Mouse (Mus musculus) c-Kit-positive CD71-positive TER-119-negative erythroid progenitor cells, embryonic 14.5 days (primary cell): ENCODE results near the gene Jmjd1c.

Source experiments
- DNase-seq: peaks from one replicate; pipeline ENCODE4 v3.0.0-alpha.2; 2013; ENCODE audit warnings: low read depth

Gene Jmjd1c

GRCm38 (mm10) chr10:67226543-67226942 is 130.6 kb downstream of the Jmjd1c start:
- no peak for DNase-seq

- no peak for DNase-seq
These were observed 134.5 kb downstream of the Jmjd1c start for GRCm38 (mm10) chr10:67230439-67230838.

GRCm38 (mm10) chr10:67247145-67247544 is 151.2 kb downstream of the Jmjd1c start:
- peak; percentile 53 for DNase-seq

GRCm38 (mm10) chr10:67249486-67249885 is 153.6 kb downstream of the Jmjd1c start:
- no peak for DNase-seq

GRCm38 (mm10) chr10:67250846-67251245 is 154.9 kb downstream of the Jmjd1c start:
- no peak for DNase-seq

GRCm38 (mm10) chr10:67252353-67252752 is 156.4 kb downstream of the Jmjd1c start:
- no peak for DNase-seq

GRCm38 (mm10) chr10:67253115-67253514 is 157.2 kb downstream of the Jmjd1c start:
- DNase-seq: no peak

- DNase-seq: peak; percentile 47
These were observed 168.9 kb downstream of the Jmjd1c start for GRCm38 (mm10) chr10:67264852-67265251.

GRCm38 (mm10) chr10:67275916-67276315 is 180.0 kb downstream of the Jmjd1c start:
- DNase-seq: no peak

GRCm38 (mm10) chr10:67281852-67282251 is 185.9 kb downstream of the Jmjd1c start:
- DNase-seq: no peak

- no peak for DNase-seq
These were observed 186.6 kb downstream of the Jmjd1c start for GRCm38 (mm10) chr10:67282531-67282930.

GRCm38 (mm10) chr10:67283516-67283915 is 187.6 kb downstream of the Jmjd1c start:
- DNase-seq: no peak

- DNase-seq: no peak
These were observed 188.4 kb downstream of the Jmjd1c start for GRCm38 (mm10) chr10:67284311-67284710.

- DNase-seq: no peak
These were observed 188.8 kb downstream of the Jmjd1c start for GRCm38 (mm10) chr10:67284761-67285175.

GRCm38 (mm10) chr10:67285176-67285814 is 189.4 kb downstream of the Jmjd1c start, which contains the start of gene Nrbf2:
Nrbf2 (minus strand) TSS chr10:67285305.
- DNase-seq: peak; percentile 82

- DNase-seq: no peak
These were observed 192.0 kb downstream of the Jmjd1c start for GRCm38 (mm10) chr10:67287877-67288276.

GRCm38 (mm10) chr10:67290622-67291021 is 194.7 kb downstream of the Jmjd1c start:
- DNase-seq: no peak

GRCm38 (mm10) chr10:67291087-67291486 is 195.2 kb downstream of the Jmjd1c start:
- DNase-seq: no peak

- DNase-seq: no peak
These were observed 199.4 kb downstream of the Jmjd1c start for GRCm38 (mm10) chr10:67295331-67295730.

- DNase-seq: no peak
These were observed 200.1 kb downstream of the Jmjd1c start for GRCm38 (mm10) chr10:67295938-67296466.

GRCm38 (mm10) chr10:67296482-67297152 is 200.7 kb downstream of the Jmjd1c start:
- no peak for DNase-seq

- no peak for DNase-seq
These were observed 201.4 kb downstream of the Jmjd1c start for GRCm38 (mm10) chr10:67297175-67297855.

GRCm38 (mm10) chr10:67298856-67299255 is 202.9 kb downstream of the Jmjd1c start:
- DNase-seq: no peak
